In the genomic region with DNA sequence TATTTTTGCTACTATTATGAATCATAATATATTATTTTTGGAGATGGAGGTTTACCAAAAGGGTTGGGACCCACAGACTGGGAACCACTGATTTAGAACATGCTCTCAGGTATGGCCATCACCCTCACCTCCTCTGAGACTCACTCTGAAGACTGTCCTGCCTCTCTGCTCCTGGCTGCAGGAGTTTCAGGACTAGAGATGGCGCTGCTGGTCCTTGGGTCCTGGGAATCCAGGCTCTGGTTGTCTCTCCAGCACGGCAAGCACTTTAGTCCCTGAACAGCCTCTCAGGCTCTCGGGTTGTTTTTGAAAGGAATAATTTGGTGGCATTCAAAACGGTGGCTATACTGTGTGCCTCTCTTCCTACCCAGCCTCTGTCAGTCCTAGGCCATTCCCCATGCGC, we compare ENCODE assay signal across 12 mouse cellular contexts. TPM values are rescaled to one million over a fixed set of nuclear protein-coding genes. Genes with fewer than 3 reads are reported as not detected.
A peak's percentile ranks its signal among the peaks of the same experiment; 100 is the strongest.
DNase-seq lines count a peak whose midpoint lies in the region; ATAC-seq and TF ChIP-seq lines count a peak whose summit lies in the region.
"Had no signal": no experiment of that assay in that cellular context is flagged by ENCODE, and none has a peak within 500 bp of the region (broad histone marks: within the 10 kb centered on the region; RNA-seq: fewer than 3 reads in every experiment).

No protein-coding gene starts in this region.

- TF ChIP-seq CTCF in gastrocnemius, adult 2 months (IDR thresholded peaks at IDR 0.05), result peak; percentile 68
- peak; percentile 55 for TF ChIP-seq CTCF in liver, postnatal 0 days (IDR thresholded peaks at IDR 0.05; ENCODE audit: low read depth)
- TF ChIP-seq CTCF in bone marrow macrophage, adult 2 months (IDR thresholded peaks at IDR 0.05; ENCODE audit: low read depth, low read length), result peak; percentile 27; the same call in 1 of the 2 replicates
- TF ChIP-seq CTCF in small intestine, adult 2 months (IDR thresholded peaks at IDR 0.05; ENCODE audit: extremely low read depth, insufficient read length, insufficient replicate concordance, low read depth, low read length), result peak; percentile 13; the same call in 1 of the 2 replicates

- H3K4me2 ChIP-seq in liver, postnatal 0 days (ENCODE audit: low read depth, low read length), result no peak overlapping the region
- H3K4me2 ChIP-seq in liver, embryonic 11.5 days, result no peak overlapping the region
- no peak overlapping the region for H3K4me2 ChIP-seq in neural tube, embryonic 15.5 days
- H3K4me2 ChIP-seq: limb, embryonic 13.5 days had no signal

- H3K4me1 ChIP-seq in liver, postnatal 0 days (ENCODE audit: insufficient read depth), result no peaks in the 10 kb centered on the region; the same call in 1 of the 2 replicates
- no peaks in the 10 kb centered on the region for H3K4me1 ChIP-seq in liver, embryonic 11.5 days (replicated peaks; ENCODE audit: control insufficient read depth, insufficient read depth, low read length)
- no peaks in the 10 kb centered on the region for H3K4me1 ChIP-seq in bone marrow macrophage, adult 2 months (ENCODE audit: control insufficient read depth, insufficient read depth, low read length)
- H3K4me1 ChIP-seq in small intestine, adult 2 months (ENCODE audit: control insufficient read depth, insufficient read depth, insufficient read length, low read length), result peaks cover 2% of the 10 kb centered on the region; the same call in 1 of the 2 replicates
- no peaks in the 10 kb centered on the region for H3K4me1 ChIP-seq in neural tube, embryonic 15.5 days
- H3K4me1 ChIP-seq: forebrain, embryonic 10.5 days had no signal

- H3K36me3 ChIP-seq in liver, postnatal 0 days (replicated peaks; ENCODE audit: insufficient read depth, low read length), result 0 out of 2 replicates have a peak, but pooled peaks cover 3% of the 10 kb centered on the region
- no peaks in the 10 kb centered on the region for H3K36me3 ChIP-seq in liver, embryonic 11.5 days (ENCODE audit: control insufficient read depth, insufficient read depth, low read length)
- peaks cover 2% of the 10 kb centered on the region; the same call in 1 of the 2 replicates for H3K36me3 ChIP-seq in small intestine, adult 2 months (ENCODE audit: control insufficient read depth, insufficient read depth, low read length)
- H3K36me3 ChIP-seq in neural tube, embryonic 15.5 days, result peaks cover 2% of the 10 kb centered on the region; the same call in 1 of the 2 replicates

- TF ChIP-seq EP300 in liver, postnatal 0 days (IDR thresholded peaks at IDR 0.05; ENCODE audit: low read depth), result no peak

- no peaks in the 10 kb centered on the region for H3K27me3 ChIP-seq in liver, postnatal 0 days (ENCODE audit: insufficient read depth, low read length)
- no peaks in the 10 kb centered on the region for H3K27me3 ChIP-seq in liver, embryonic 11.5 days (replicated peaks; ENCODE audit: control insufficient read depth, insufficient read depth, low read length)
- H3K27me3 ChIP-seq in small intestine, adult 2 months (ENCODE audit: control insufficient read depth, insufficient read depth, low read length), result no peaks in the 10 kb centered on the region
- no peaks in the 10 kb centered on the region for H3K27me3 ChIP-seq in neural tube, embryonic 15.5 days (replicated peaks)
- H3K27me3 ChIP-seq: limb, embryonic 13.5 days had no signal

- intact Hi-C loops in gastrocnemius, adult 2 months (cut with DNase I), result loop anchor here (1.0 kb wide), 1 partner anchor 104 kb away; no protein-coding TSS in a partner anchor

- no peak for TF ChIP-seq POLR2A in bone marrow macrophage, adult 2 months (IDR thresholded peaks at IDR 0.05; ENCODE audit: borderline replicate concordance, low read depth, low read length)
- TF ChIP-seq POLR2A in small intestine, adult 2 months (IDR thresholded peaks at IDR 0.05; ENCODE audit: low read depth, low read length), result no peak

- H3K9ac ChIP-seq in liver, postnatal 0 days (replicated peaks), result no peak overlapping the region
- H3K9ac ChIP-seq in liver, embryonic 11.5 days (ENCODE audit: low read depth, low read length), result no peak overlapping the region
- H3K9ac ChIP-seq in neural tube, embryonic 15.5 days (replicated peaks), result no peak overlapping the region
- H3K9ac ChIP-seq: limb, embryonic 13.5 days had no signal

- H3K9me3 ChIP-seq in liver, postnatal 0 days (ENCODE audit: low read length), result no peaks in the 10 kb centered on the region
- no peaks in the 10 kb centered on the region for H3K9me3 ChIP-seq in liver, embryonic 11.5 days (ENCODE audit: control insufficient read depth, low read length)
- no peaks in the 10 kb centered on the region for H3K9me3 ChIP-seq in neural tube, embryonic 15.5 days (replicated peaks)
- H3K9me3 ChIP-seq: forebrain, embryonic 10.5 days; G1E; limb, embryonic 13.5 days had no signal

- H3K27ac ChIP-seq in gastrocnemius, adult 2 months, result peak overlapping the region; percentile 74
- no peak overlapping the region for H3K27ac ChIP-seq in liver, postnatal 0 days (ENCODE audit: low read depth)
- no peak overlapping the region for H3K27ac ChIP-seq in liver, embryonic 11.5 days (ENCODE audit: low read depth, low read length)
- no peak overlapping the region for H3K27ac ChIP-seq in bone marrow macrophage, adult 2 months (ENCODE audit: insufficient read depth, low read depth, low read length)
- H3K27ac ChIP-seq in small intestine, adult 2 months (ENCODE audit: insufficient read depth, low read depth, low read length), result no peak overlapping the region
- no peak overlapping the region for H3K27ac ChIP-seq in neural tube, embryonic 15.5 days (replicated peaks)
- H3K27ac ChIP-seq: forebrain, embryonic 10.5 days; limb, embryonic 13.5 days had no signal

- 57% methylated on average over 5 of the region's 5 CpGs for WGBS in liver, postnatal 0 days (ENCODE audit: insufficient replicate concordance)
- WGBS in liver, embryonic 11.5 days, result 48% methylated on average over 5 of the region's 5 CpGs
- 66% methylated on average over 5 of the region's 5 CpGs for WGBS in small intestine, adult 2 months
- 57% methylated on average over 5 of the region's 5 CpGs for WGBS in neural tube, embryonic 15.5 days

- no peak overlapping the region for H3K4me3 ChIP-seq in gastrocnemius, adult 2 months
- no peak overlapping the region for H3K4me3 ChIP-seq in liver, postnatal 0 days (ENCODE audit: low read depth, low read length)
- no peak overlapping the region for H3K4me3 ChIP-seq in liver, embryonic 11.5 days (ENCODE audit: low read depth, low read length)
- no peak overlapping the region for H3K4me3 ChIP-seq in bone marrow macrophage, adult 2 months (ENCODE audit: insufficient read depth, low read length)
- H3K4me3 ChIP-seq in small intestine, adult 2 months (ENCODE audit: low read depth, low read length), result no peak overlapping the region
- no peak overlapping the region for H3K4me3 ChIP-seq in neural tube, embryonic 15.5 days (replicated peaks)
- H3K4me3 ChIP-seq: forebrain, embryonic 10.5 days; limb, embryonic 13.5 days had no signal

- peak; percentile 58 for DNase-seq in gastrocnemius, adult 2 months
- DNase-seq in gastrocnemius, postnatal 4 days (ENCODE audit: low spot score in 2 of 2), result no peak
- no peak for DNase-seq in liver, postnatal 0 days
- DNase-seq in liver, embryonic 11.5 days (ENCODE audit: low spot score), result no peak

- no peak for ATAC-seq in liver, postnatal 0 days
- no peak for ATAC-seq in liver, embryonic 11.5 days (replicated peaks; ENCODE audit: low FRiP score)
- no peak for ATAC-seq in neural tube, embryonic 15.5 days (ENCODE audit: low FRiP score)

RNA-seq across cellular contexts. Expression of a gene that starts 22.1 kb away (rescaled TPM):
- 10 to 100 TPM; 25.8 to 26.0 TPM for total RNA-seq in gastrocnemius, adult 2 months (2021)
- total RNA-seq in gastrocnemius, postnatal 4 days (2021), result 10 to 100 TPM; 46.4 to 48.5 TPM
- polyA plus RNA-seq in liver, postnatal 0 days (2015; fragmentation: Nextera tagmentation; extraction: Ambion mirVana), result 40.7 and 41.7 TPM in 2 replicates
- 111 and 119 TPM in 2 replicates for polyA plus RNA-seq in liver, embryonic 11.5 days (2014; fragmentation: Nextera tagmentation; extraction: Ambion mirVana)
- polyA plus RNA-seq in bone marrow macrophage, adult 2 months (2012; ENCODE audit: insufficient read depth, insufficient read length, missing spikeins), result 51.4 and 60.2 TPM in 2 replicates
- 33.6 and 47.4 TPM in 2 replicates for polyA plus RNA-seq in small intestine, adult 2 months (2012; rRNA removed)
- polyA plus RNA-seq in neural tube, embryonic 15.5 days (2015; fragmentation: Nextera tagmentation; extraction: Ambion mirVana), result 235 and 249 TPM in 2 replicates

RNA-seq across cellular contexts. Expression of a gene that starts 42.3 kb away (rescaled TPM):
- 1 to 10 TPM; 7.8 to 9.5 TPM for total RNA-seq in gastrocnemius, adult 2 months (2021)
- total RNA-seq in gastrocnemius, postnatal 4 days (2021), result 10 to 100 TPM; 24.3 to 25.9 TPM
- 27.5 and 28.4 TPM in 2 replicates for polyA plus RNA-seq in liver, postnatal 0 days (2015; fragmentation: Nextera tagmentation; extraction: Ambion mirVana)
- polyA plus RNA-seq in liver, embryonic 11.5 days (2014; fragmentation: Nextera tagmentation; extraction: Ambion mirVana), result 59.7 and 64.2 TPM in 2 replicates
- polyA plus RNA-seq in bone marrow macrophage, adult 2 months (2012; ENCODE audit: insufficient read depth, insufficient read length, missing spikeins), result 56.6 and 58.3 TPM in 2 replicates
- polyA plus RNA-seq in small intestine, adult 2 months (2012; rRNA removed), result 19.7 and 35.5 TPM in 2 replicates
- 78.7 and 86.4 TPM in 2 replicates for polyA plus RNA-seq in neural tube, embryonic 15.5 days (2015; fragmentation: Nextera tagmentation; extraction: Ambion mirVana)

RNA-seq across cellular contexts. Expression of a gene that starts 43.2 kb away (rescaled TPM):
- 1 to 10 TPM; 2.8 to 4.8 TPM for total RNA-seq in gastrocnemius, adult 2 months (2021)
- total RNA-seq in gastrocnemius, postnatal 4 days (2021), result 10 to 100 TPM; 29.3 to 31.8 TPM
- 6.3 and 6.4 TPM in 2 replicates for polyA plus RNA-seq in liver, postnatal 0 days (2015; fragmentation: Nextera tagmentation; extraction: Ambion mirVana)
- 20.8 TPM in 2 replicates for polyA plus RNA-seq in liver, embryonic 11.5 days (2014; fragmentation: Nextera tagmentation; extraction: Ambion mirVana)
- 6.7 TPM in 1 of 2 replicates, not detected in the other for polyA plus RNA-seq in bone marrow macrophage, adult 2 months (2012; ENCODE audit: insufficient read depth, insufficient read length, missing spikeins)
- polyA plus RNA-seq in small intestine, adult 2 months (2012; rRNA removed), result 0.41 TPM in 1 of 2 replicates, not detected in the other
- polyA plus RNA-seq in neural tube, embryonic 15.5 days (2015; fragmentation: Nextera tagmentation; extraction: Ambion mirVana), result 10.9 and 13.0 TPM in 2 replicates

RNA-seq across cellular contexts. Expression of a gene that starts 48.4 kb away (rescaled TPM):
- total RNA-seq in gastrocnemius, adult 2 months (2021), result not detected
- total RNA-seq in gastrocnemius, postnatal 4 days (2021), result not detected
- polyA plus RNA-seq in liver, postnatal 0 days (2015; fragmentation: Nextera tagmentation; extraction: Ambion mirVana), result not detected in 2 replicates
- polyA plus RNA-seq in liver, embryonic 11.5 days (2014; fragmentation: Nextera tagmentation; extraction: Ambion mirVana), result not detected in 2 replicates
- not detected in 2 replicates for polyA plus RNA-seq in bone marrow macrophage, adult 2 months (2012; ENCODE audit: insufficient read depth, insufficient read length, missing spikeins)
- polyA plus RNA-seq in small intestine, adult 2 months (2012; rRNA removed), result not detected in 2 replicates
- polyA plus RNA-seq in neural tube, embryonic 15.5 days (2015; fragmentation: Nextera tagmentation; extraction: Ambion mirVana), result not detected in 2 replicates
- total RNA-seq: G1E; granulocyte monocyte progenitor cell, adult 5-6 weeks had no signal
- polyA plus RNA-seq: forebrain, embryonic 10.5 days; G1E; limb, embryonic 13.5 days; thymus, adult 2 months had no signal

RNA-seq across cellular contexts. Expression of a gene that starts 49.2 kb away (rescaled TPM):
- not detected for total RNA-seq in gastrocnemius, adult 2 months (2021)
- total RNA-seq in gastrocnemius, postnatal 4 days (2021), result not detected
- polyA plus RNA-seq in liver, postnatal 0 days (2015; fragmentation: Nextera tagmentation; extraction: Ambion mirVana), result not detected in 2 replicates
- polyA plus RNA-seq in liver, embryonic 11.5 days (2014; fragmentation: Nextera tagmentation; extraction: Ambion mirVana), result not detected in 2 replicates
- 0.54 TPM in 1 of 2 replicates, not detected in the other for polyA plus RNA-seq in bone marrow macrophage, adult 2 months (2012; ENCODE audit: insufficient read depth, insufficient read length, missing spikeins)
- polyA plus RNA-seq in small intestine, adult 2 months (2012; rRNA removed), result not detected in 2 replicates
- polyA plus RNA-seq in neural tube, embryonic 15.5 days (2015; fragmentation: Nextera tagmentation; extraction: Ambion mirVana), result not detected in 2 replicates
- total RNA-seq: G1E had no signal
- polyA plus RNA-seq: forebrain, embryonic 10.5 days; G1E; limb, embryonic 13.5 days had no signal

Comparison
In these comparisons a context has a peak if more than half of its experiments do, and no peak if none do; other contexts are left out.
1. CTCF ChIP-seq: peak in every context shown above with its lines; median percentile 68 in gastrocnemius, adult 2 months; 55 in liver, postnatal 0 days; 27 in bone marrow macrophage, adult 2 months; 13 in small intestine, adult 2 months.